Mouse (Mus musculus): ENCODE data around the gene Dnah8. TPM values are rescaled to one million over a fixed set of nuclear protein-coding genes. Genes with fewer than 3 reads are reported as not detected.
A peak's percentile ranks its signal among the peaks of the same experiment; 100 is the strongest.

Dnah8 gene
- total and polyA plus RNA-seq, 2 experiments from 2014 or later, result 2.1 to 5.0 TPM

GRCm38 (mm10) chr17:30609305-30609979 lies 14.7 kb upstream of the Dnah8 start:
- no peaks in the 10 kb centered on the region for H3K9me3 ChIP-seq (ENCODE audit: low read length)
- H3K36me3 ChIP-seq (ENCODE audit: insufficient read depth), result no peaks in the 10 kb centered on the region
- no peak overlapping the region for H3K4me3 ChIP-seq (ENCODE audit: low read depth, low read length)
- H3K4me1 ChIP-seq (ENCODE audit: insufficient read depth), result peaks cover 6% of the 10 kb centered on the region; the same call in 1 of the 2 replicates
- H3K27me3 ChIP-seq (ENCODE audit: insufficient read depth, low read length), result no peaks in the 10 kb centered on the region
- ATAC-seq (no peak), DNase-seq (peak; percentile 15)
- H3K4me2 ChIP-seq (ENCODE audit: low read depth), result no peak overlapping the region
- 77% methylated on average over 16 of the region's 16 CpGs for WGBS
- TF ChIP-seq CTCF (IDR thresholded peaks at IDR 0.05; ENCODE audit: low read depth), result no peak
- H3K9ac ChIP-seq, result no peak overlapping the region
- H3K27ac ChIP-seq (ENCODE audit: low read depth, low read length), result no peak overlapping the region

DNA sequence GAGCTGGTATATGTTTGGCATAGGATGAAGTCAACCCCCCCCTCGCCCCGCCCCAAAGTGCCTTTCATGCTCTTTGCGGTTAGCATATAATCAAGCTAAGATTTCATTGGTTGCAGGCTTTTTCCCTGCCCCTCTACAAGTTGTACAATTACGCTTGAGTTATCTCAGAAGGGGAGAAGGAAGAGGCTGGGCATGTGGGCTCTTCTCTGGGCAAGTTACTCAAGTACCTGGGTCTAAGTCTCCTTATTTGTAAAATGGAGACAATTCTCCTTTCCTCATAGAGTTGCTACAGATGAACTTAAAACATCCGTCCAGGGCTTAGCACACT lies 14.2 kb upstream of the Dnah8 start:
- H3K27ac ChIP-seq (ENCODE audit: low read depth, low read length), result no peak overlapping the region
- WGBS, result 96% methylated on average over 5 of the region's 5 CpGs
- DNase-seq (no peak), ATAC-seq (no peak)
- peaks cover 6% of the 10 kb centered on the region; the same call in 1 of the 2 replicates for H3K4me1 ChIP-seq (ENCODE audit: insufficient read depth)
- H3K27me3 ChIP-seq (ENCODE audit: insufficient read depth, low read length), result no peaks in the 10 kb centered on the region
- H3K9me3 ChIP-seq (ENCODE audit: low read length), result no peaks in the 10 kb centered on the region
- no peak overlapping the region for H3K9ac ChIP-seq
- H3K36me3 ChIP-seq (ENCODE audit: insufficient read depth), result no peaks in the 10 kb centered on the region
- no peak overlapping the region for H3K4me2 ChIP-seq (ENCODE audit: low read depth)
- H3K4me3 ChIP-seq (ENCODE audit: low read depth, low read length), result no peak overlapping the region
- TF ChIP-seq CTCF (IDR thresholded peaks at IDR 0.05; ENCODE audit: low read depth), result no peak

- no peaks in the 10 kb centered on the region for H3K9me3 ChIP-seq (ENCODE audit: low read length)
- no peaks in the 10 kb centered on the region for H3K27me3 ChIP-seq (ENCODE audit: insufficient read depth, low read length)
- H3K4me2 ChIP-seq (ENCODE audit: low read depth), result no peak overlapping the region
- no peak overlapping the region for H3K9ac ChIP-seq
- ATAC-seq (no peak), DNase-seq (no peak)
- 51% methylated on average over 1 of the region's 1 CpGs for WGBS
- H3K4me3 ChIP-seq (ENCODE audit: low read depth, low read length), result no peak overlapping the region
- no peak overlapping the region for H3K27ac ChIP-seq (ENCODE audit: low read depth, low read length)
- no peaks in the 10 kb centered on the region for H3K36me3 ChIP-seq (ENCODE audit: insufficient read depth)
- peaks cover 6% of the 10 kb centered on the region; the same call in 1 of the 2 replicates for H3K4me1 ChIP-seq (ENCODE audit: insufficient read depth)
- no peak for TF ChIP-seq CTCF (IDR thresholded peaks at IDR 0.05; ENCODE audit: low read depth)
These were observed 13.4 kb upstream of the Dnah8 start for GRCm38 (mm10) chr17:30610739-30611138.

DNA sequence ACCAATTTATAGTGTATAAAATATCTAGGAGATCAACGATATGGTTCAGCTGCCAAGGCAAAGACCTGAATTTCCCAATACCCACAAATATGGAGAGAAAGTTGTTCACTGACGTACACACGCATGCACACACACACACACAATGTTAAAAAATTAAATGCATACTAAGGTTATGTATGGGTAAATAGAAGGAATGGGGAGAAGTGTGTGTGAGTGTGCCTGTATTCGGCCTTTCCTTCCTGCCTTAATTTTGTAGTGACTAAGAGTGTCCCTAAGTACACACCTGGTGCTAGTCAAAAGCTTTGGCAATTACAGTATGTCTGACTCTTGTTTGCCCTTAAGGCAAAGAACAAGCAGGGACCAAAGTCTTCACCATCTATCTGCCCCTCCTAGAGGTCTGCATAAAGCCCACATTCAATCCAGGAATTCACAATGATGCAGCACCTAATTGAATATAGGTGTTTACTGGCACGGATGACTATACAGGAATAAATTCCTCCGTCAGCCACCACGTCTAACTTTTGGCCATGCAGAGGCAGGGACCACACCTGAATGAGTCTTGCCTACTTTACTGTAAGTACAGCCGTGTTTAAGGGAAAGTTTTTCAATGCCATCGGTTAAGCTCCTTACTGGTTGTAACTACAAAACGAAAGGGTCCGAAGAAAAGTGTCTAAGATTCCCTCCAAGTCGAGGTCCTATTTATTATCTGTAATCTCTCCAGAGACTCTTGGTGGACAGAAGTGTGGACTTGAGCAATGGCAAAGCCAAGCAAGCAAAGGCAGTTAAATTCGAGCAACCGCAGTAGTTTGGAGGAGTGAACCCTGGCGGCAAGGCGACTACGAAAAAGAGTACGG lies 12.7 kb upstream of the Dnah8 start:
- no peak for TF ChIP-seq CTCF (IDR thresholded peaks at IDR 0.05; ENCODE audit: low read depth)
- 23% methylated on average over 18 of the region's 18 CpGs for WGBS
- H3K9ac ChIP-seq, result peak overlapping the region; percentile 73
- H3K4me2 ChIP-seq (ENCODE audit: low read depth), result peak overlapping the region; percentile 60
- no peak for ATAC-seq
- H3K27ac ChIP-seq (ENCODE audit: low read depth, low read length), result peak overlapping the region; percentile 42; the same call in 1 of the 2 replicates
- peaks cover 6% of the 10 kb centered on the region; the same call in 1 of the 2 replicates for H3K4me1 ChIP-seq (ENCODE audit: insufficient read depth)
- no peaks in the 10 kb centered on the region for H3K27me3 ChIP-seq (ENCODE audit: insufficient read depth, low read length)
- DNase-seq, result no peak
- H3K9me3 ChIP-seq (ENCODE audit: low read length), result no peaks in the 10 kb centered on the region
- peak overlapping the region; percentile 65 for H3K4me3 ChIP-seq (ENCODE audit: low read depth, low read length)
- H3K36me3 ChIP-seq (ENCODE audit: insufficient read depth), result no peaks in the 10 kb centered on the region

GRCm38 (mm10) chr17:30612075-30612859 lies 11.9 kb upstream of the Dnah8 start:
- peak overlapping the region; percentile 73 for H3K9ac ChIP-seq
- H3K27me3 ChIP-seq (ENCODE audit: insufficient read depth, low read length), result no peaks in the 10 kb centered on the region
- peak; percentile 100 for ATAC-seq
- H3K36me3 ChIP-seq (ENCODE audit: insufficient read depth), result no peaks in the 10 kb centered on the region
- H3K4me3 ChIP-seq (ENCODE audit: low read depth, low read length), result peak overlapping the region; percentile 65
- under 1% methylated on average over 34 of the region's 34 CpGs for WGBS
- no peaks in the 10 kb centered on the region for H3K9me3 ChIP-seq (ENCODE audit: low read length)
- peaks cover 6% of the 10 kb centered on the region; the same call in 1 of the 2 replicates for H3K4me1 ChIP-seq (ENCODE audit: insufficient read depth)
- H3K27ac ChIP-seq (ENCODE audit: low read depth, low read length), result peak overlapping the region; percentile 42; the same call in 1 of the 2 replicates
- no peak for TF ChIP-seq CTCF (IDR thresholded peaks at IDR 0.05; ENCODE audit: low read depth)
- peak; percentile 96 for DNase-seq
- peak overlapping the region; percentile 60 for H3K4me2 ChIP-seq (ENCODE audit: low read depth)

- Histone ChIP-seq H3K27ac (ENCODE audit: low read depth, low read length) (no peak overlapping the region), H3K27me3 (ENCODE audit: insufficient read depth, low read length) (no peaks in the 10 kb centered on the region), H3K9ac (no peak overlapping the region), H3K4me1 (ENCODE audit: insufficient read depth) (peaks cover 6% of the 10 kb centered on the region; the same call in 1 of the 2 replicates), H3K4me3 (ENCODE audit: low read depth, low read length) (no peak overlapping the region), H3K4me2 (ENCODE audit: low read depth) (no peak overlapping the region), H3K36me3 (ENCODE audit: insufficient read depth) (no peaks in the 10 kb centered on the region), H3K9me3 (ENCODE audit: low read length) (no peaks in the 10 kb centered on the region)
- ATAC-seq, result no peak
- no peak for DNase-seq
- TF ChIP-seq CTCF (IDR thresholded peaks at IDR 0.05; ENCODE audit: low read depth), result no peak
These were observed 10.8 kb upstream of the Dnah8 start for GRCm38 (mm10) chr17:30613350-30613749.

All from forebrain, postnatal 0 days (tissue).